Mouse (Mus musculus): Measurements from ENCODE around the gene Fcrlb.
"Not testable (repeated sequence)": the region's sequence is repeated elsewhere in the genome, so short reads cannot be mapped to it uniquely, and the experiment has no call there.

Gene Fcrlb

DNA sequence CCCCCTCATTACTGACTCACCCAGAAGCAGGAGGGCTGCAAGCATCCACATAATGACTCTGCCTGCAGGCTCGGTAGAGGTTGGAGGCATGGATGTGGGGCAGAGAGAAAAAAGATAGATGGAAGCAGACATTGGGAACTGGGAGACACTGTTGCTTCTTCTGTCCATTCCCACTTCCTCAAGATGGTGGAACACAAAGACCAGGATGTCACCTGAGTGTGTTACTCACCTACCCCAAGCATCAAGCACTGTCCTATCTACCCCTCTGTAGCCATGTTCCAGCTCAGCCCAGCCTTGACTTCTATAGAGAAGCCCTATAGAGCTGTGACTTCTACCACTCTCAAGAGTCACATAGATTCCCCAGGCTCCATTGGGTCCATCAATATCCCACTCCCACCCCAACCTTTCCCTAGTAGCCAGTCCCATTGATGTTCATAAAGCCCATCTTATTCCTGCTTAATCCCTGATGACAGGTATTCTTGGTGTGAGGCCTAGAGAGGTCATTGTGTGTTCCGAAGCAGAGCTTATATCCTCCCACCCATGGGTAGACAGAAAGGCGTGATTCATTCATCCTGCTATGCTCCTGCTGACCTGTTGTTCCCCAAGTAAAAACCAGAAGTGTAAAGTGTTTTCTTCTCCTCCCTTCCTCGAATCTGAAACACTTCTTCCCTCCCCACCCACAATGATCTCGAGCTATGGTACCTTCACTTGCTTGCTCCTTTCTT is at the start of gene Fcrlb:
Fcrlb (minus strand) TSS at position 51 of the 725 bp plus-strand sequence.
- no peak for DNase-seq (ENCODE audit: low read depth)

- peak; percentile 11 for DNase-seq (ENCODE audit: low read depth)
Measured at GRCm38 (mm10) chr1:170962301-170962700, 49.6 kb upstream of the Fcrlb start.

DNA sequence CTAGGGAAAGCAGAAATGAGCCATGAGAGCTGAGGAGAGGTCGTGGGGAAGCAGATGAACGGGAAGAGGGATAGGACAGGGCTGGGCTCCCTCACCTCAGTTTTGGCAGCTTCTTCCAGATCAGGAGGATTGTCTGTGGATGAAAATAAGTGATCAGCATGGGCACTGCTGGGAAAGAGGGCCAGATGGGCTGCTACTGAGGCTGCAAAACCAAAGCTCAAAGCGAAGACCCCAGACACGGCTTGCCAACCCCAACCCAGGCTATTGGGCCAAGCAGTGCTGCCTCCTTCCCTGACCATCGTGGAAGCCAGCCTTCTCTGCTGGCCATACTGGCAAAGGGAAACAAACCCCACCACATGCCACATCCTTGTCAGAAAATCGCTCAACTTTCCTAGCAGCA is 48.4 kb upstream of the Fcrlb start:
- no peak for DNase-seq (ENCODE audit: low read depth)

DNA sequence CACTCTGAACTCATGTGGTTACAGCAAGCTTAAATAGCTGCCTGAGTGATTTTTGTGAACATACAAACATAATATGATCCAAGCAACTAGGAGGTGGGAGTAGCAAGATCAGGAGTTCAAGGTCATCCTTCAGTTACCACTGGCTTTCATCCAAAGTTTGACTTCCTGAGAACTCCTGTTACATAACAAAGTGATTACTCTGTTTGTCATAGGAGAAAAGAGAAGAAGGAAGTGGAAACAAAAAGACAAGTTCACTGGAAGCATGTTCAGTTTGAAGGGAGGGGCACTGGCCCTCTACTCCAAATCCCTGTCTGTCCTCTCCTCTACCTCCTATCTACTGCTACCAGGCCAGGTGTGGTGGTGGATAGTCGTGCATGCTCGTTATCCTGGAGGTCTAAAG is 47.0 kb upstream of the Fcrlb start:
- no peak for DNase-seq (ENCODE audit: low read depth)

DNA sequence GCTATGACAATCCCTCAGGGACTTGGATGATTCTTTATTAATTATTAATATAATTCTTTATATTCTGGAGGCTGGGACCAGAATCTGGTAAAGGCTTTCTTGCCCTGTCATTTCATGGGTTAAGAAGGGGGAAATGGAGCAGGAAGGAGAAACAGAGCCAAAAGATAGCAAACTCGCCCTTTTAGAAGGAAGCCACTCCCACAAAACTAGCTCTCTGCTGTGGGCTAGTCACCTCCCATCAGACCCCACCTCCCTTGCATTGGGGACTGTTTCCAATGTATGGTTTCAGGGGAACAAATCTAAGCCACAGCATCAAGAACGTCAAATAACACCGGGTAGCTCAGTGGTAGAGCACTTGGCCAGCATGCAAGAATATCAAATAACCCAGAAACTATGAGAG is 45.5 kb upstream of the Fcrlb start:
- no peak for DNase-seq (ENCODE audit: low read depth)

DNA sequence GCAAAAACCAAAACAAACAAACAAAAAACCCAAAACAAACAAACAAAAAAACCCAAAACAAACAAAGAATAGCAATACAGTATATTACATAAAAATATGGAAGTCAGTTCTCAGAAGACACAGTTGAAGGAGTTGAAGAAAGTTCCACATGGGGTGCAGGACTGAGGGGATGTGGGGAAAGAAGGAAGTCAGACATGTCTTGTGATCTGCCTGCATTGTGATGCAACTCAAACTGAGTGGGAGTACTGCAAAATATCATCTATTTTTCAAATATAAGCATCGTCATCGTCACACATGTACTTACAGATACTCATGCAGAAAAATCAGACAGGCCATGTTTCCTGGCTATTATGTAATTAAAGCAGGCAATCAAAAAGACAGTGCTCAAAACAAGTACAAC is 40.5 kb upstream of the Fcrlb start:
- no peak for DNase-seq (ENCODE audit: low read depth)

DNA sequence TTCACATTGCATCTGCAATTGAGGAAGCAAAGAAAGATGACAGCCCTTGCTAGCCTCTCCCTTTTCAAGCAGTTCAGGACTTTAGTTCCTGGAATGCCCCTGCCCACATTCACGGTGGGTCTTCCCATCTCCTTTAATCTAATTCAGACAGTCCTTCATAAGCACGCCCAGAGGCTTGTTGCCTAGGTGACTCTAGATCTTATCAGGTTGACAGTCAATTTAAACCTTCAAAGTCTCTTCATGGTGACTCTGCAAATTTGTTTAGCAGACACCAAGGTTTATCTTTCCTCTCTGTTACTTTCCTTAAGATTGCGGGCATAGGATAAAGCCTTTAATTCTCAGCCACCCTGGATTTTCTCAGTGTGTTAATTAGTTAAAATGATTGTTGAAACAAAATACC is 38.0 kb upstream of the Fcrlb start:
- DNase-seq (ENCODE audit: low read depth): no peak

DNA sequence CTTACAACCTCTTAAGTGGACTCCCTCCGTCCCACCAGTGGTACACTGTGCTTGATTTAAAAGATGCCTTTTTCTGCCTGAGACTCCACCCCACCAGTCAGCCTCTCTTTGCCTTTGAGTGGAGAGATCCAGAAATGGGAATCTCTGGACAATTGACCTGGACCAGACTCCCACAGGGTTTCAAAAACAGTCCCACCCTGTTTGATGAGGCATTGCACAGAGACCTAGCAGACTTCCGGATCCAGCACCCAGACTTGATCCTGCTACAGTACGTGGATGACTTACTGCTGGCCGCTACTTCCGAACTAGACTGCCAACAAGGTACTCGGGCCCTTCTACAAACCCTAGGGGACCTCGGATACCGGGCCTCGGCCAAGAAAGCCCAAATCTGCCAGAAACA is 32.2 kb upstream of the Fcrlb start:
- not testable (repeated sequence) for DNase-seq (ENCODE audit: low read depth)

GRCm38 (mm10) chr1:170944151-170944550 is 31.4 kb upstream of the Fcrlb start:
- DNase-seq (ENCODE audit: low read depth): not testable (repeated sequence)

DNA sequence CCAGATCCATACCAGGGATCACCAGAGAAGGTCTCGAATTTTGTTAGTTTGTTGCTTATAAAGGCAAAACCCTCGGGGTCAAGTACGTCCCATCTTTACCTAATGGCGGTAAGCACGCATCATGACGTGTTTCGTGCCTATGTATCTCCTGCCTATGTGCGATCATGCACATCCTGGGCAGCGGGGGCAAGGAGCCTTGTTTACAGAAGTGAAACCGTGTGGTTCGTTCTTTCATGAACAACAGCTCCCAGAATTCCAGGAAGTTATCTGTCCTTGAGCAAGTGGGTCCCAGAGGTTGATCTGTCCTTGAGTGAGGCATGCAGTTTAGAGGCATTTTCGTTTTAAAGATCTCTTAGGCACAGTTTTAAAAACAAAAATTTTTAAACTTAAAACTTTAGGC is 26.5 kb upstream of the Fcrlb start:
- DNase-seq (ENCODE audit: low read depth): no peak

DNA sequence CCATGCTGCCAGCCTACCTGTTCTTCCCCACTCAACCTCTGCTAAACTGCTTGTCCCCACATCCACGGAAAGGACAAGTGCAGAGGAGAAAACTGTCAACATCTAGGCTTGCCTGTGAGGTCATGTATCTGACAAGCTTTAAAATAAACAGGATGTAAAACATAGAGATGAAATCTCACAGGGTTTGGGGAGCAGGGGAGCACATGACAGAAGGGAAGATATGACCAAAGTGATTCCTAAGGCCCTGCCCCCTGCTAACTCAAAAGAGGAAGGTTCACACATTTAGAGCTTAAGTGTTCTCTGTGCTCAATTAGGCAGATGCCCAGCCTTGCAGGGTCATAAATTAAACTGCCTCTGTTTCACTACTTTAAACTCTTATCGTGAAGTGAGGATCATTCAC is 21.6 kb upstream of the Fcrlb start:
- no peak for DNase-seq (ENCODE audit: low read depth)

DNA sequence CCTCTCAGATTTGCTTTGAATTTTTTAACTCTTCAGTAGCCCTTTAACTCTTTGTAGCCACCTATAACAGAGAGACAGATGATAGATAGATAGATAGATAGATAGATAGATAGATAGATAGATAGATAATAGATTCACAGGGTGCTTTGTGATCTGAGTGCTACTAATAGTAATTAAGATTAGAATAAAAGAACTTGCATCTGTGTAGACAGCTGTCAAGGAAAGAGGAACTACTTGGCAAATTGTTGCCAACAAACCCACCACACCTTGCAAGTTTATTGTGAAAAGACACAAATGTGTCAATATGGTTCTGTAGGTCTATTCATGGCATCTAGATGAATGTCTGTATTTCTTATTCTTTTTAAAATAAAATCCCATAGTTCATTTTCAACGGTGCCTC is 21.2 kb upstream of the Fcrlb start:
- no peak for DNase-seq (ENCODE audit: low read depth)

DNA sequence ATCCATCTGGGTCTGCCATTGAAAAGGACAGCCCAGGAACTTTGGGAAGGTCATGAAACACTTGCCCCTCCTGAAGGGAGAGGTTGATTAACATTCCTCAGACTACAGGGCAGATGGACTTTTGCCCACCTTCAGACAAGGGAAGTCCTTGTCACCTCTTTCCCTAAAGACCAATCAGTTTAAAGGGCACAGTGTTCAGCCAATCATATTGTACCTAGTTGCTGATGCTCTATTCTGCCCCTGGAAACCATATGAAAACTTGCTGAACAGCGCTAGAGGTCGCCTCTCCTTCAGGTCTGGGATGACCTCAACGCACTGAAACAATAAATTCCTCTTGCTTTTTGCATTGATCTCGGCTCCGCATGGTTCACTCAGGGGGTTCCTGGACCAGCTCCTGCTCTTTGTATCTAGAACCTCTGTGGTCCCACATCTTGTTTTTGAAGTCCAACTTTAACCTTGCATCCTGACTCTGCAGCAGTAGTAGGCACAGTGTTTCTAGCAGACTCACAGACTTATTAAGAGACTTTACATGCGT is 20.7 kb upstream of the Fcrlb start:
- no peak for DNase-seq (ENCODE audit: low read depth)

DNA sequence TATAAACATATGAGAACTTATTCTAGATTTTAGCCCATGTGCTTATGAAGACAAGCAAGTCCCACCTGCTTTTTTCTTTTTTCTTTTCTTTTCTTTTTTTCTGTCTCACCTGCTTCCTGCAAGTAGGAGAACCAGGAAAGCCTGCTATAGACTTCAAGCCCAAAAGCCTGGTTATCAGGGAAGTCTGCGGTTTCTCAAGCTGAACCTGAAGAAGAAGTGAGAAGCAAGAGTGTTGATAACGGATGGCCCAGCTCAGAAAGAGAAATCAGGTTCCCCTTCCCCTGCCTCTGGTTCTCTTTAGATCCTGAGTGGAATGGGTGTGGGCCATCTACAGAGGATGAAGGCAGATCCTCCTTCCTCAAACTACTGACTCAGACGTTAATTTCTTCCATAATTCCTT is 19.3 kb upstream of the Fcrlb start:
- DNase-seq (ENCODE audit: low read depth): no peak

GRCm38 (mm10) chr1:170929245-170929644 is 16.5 kb upstream of the Fcrlb start:
- no peak for DNase-seq (ENCODE audit: low read depth)

DNA sequence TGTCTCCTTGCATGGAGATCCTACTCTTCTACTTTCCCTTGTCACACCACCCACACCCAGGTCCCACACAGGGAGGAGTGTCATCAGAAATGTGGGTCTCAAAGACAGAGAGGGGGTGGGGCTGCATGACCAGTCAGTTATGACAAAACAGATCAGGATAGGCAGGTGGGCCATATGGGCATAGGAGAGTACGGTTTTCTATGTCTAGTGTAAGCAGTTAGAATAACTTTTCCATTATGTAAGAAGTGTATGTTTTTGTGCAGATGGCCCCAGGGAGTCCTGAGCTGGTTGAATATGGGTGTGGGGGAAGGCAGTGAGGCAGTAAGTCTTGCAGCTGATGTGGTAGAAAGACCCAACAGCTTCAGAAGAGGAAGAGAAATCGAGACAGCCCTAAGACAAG is 15.7 kb upstream of the Fcrlb start:
- no peak for DNase-seq (ENCODE audit: low read depth)

DNA sequence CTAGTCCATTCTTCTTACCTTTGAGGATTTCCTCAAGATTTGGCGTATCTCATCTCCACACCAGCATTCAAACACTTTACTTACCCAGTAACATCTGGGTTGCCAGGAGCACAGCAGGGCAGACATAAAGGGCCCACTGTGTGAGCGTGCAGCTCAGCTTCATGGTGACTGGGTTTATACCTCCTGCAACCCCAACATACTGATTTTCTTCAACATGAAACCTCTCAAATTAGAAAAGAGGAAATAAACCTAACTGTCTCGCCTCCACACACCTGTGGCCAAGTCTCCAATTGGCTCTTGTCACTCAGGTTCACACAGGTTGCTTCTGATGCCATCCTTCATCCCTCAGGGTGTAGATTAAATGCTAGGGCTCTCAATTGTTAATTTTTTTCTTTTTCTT is 14.6 kb upstream of the Fcrlb start, which contains the start of gene Fcrla:
Fcrla (minus strand) TSS at position 206 of the 400 bp plus-strand sequence.
- DNase-seq (ENCODE audit: low read depth): no peak

- DNase-seq (ENCODE audit: low read depth): no peak
Measured at GRCm38 (mm10) chr1:170926941-170927340, 14.2 kb upstream of the Fcrlb start.

DNA sequence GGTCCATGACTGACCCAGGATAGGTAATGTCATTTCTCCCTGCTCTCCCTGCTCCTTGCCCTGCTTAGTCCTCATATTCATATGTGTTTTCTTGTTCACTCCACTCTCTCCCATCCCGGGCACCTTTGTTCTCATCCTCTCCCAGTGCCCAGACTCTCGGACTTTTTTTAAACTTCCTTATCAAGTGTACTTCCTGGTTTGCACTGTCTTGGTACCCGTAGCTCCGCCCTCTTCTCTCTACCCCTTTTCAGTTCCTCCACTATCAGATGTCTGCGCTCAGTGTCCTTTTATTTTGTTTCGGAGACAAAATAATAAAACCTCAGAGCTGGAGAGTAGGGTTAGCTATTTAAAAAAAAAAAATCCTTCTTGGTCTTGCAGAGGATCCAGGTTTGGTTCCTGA is 11.7 kb upstream of the Fcrlb start:
- DNase-seq (ENCODE audit: low read depth): no peak

- no peak for DNase-seq (ENCODE audit: low read depth)
Measured at GRCm38 (mm10) chr1:170919308-170919707, 6.6 kb upstream of the Fcrlb start.

DNA sequence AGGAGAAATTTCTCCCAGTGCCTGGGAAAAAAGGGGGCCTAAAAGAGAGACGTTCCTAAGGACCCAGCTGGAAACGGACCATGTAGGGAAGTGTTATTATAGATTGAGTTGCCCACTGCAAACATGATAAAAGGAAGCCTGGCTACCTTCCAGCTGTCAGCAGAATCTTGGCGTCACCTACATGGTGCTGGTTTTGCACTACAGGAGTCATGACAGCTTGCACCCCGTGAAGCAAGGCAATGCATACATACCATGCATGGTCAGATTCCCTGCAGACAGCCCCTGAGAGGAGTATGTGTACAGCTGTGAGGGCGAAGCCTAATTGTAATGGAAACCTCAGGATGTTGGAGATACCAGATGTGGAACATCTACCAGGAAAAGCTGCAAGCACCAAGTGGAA is 2.9 kb upstream of the Fcrlb start:
- DNase-seq (ENCODE audit: low read depth): no peak

DNA sequence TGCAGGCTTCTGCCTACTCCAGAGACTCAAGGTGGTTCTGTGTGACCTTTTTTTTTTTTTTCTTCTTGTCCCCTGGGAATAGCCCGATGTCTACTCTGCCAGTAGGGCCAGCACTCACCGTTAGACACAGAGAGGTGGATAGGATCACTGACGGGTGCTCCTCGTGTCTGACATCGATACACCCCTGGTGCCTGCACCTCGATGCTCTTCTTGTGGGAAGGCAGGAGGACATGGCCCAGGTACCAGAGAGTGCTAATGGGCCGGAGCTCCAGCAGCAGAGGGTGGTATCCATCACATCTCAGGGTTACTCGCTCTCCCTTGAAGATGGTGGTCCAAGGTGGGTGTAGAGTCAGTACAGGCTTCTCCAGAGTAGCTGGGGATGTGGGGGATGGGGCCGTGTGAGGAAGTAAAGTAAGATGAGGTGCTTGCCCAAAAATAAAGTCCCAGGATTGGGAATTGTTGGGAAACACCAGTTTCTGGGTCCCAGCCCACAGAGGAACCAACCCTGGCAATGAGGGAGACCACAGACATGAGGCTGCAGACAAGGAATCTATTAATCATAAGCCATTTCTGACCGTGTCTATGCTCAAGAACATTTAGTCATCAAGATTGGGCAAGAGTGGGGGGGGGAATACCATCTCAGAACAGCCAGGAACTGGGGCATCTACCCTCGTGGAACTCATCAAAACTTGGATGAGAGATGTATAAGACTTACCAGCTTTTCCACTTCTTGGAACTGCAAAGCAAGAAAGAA is 657 bp downstream of the Fcrlb start:
- DNase-seq (ENCODE audit: low read depth): peak; percentile 94

DNA sequence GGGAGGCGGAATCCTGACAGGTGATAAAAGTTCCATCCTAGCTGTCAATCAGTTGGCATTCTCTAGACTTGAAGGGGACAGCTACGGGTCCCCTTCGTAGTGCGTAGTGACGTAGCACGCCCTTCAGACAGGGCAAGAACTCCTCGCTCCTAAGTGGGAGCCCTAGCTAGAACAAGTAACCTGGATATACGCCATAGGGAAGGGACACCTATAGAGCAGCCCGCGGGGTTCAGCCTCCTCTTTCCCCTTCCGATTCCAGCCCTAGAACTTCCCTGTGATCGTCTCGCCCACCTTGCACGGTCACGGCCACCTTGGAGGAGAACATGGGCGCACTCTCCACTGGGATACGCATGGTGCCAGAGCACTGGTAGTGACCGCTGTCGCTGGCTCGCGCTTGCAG is 4.4 kb downstream of the Fcrlb start:
- DNase-seq (ENCODE audit: low read depth): no peak

Measured in fibroblast of lung, adult 2 months (primary cell).